Mouse (Mus musculus) ES-Bruce4 (cell line): ENCODE data around the gene 4632433K11Rik.

ENCODE experiments used
- CTCF ChIP-seq: IDR thresholded peaks from one replicate; pipeline ENCODE4 v1.8.1; 2011; ENCODE audit warnings: low read depth, low read length
- EP300 ChIP-seq: IDR thresholded peaks from 2 replicates; pipeline ENCODE4 v1.6.1; 2011; ENCODE audit warnings: low read depth, low read length; ENCODE audit not compliant: insufficient read depth
- POLR2A ChIP-seq: IDR thresholded peaks from one replicate; pipeline ENCODE4 v1.8.1; 2011; ENCODE audit warnings: low read length; ENCODE audit not compliant: insufficient read depth

DNA sequence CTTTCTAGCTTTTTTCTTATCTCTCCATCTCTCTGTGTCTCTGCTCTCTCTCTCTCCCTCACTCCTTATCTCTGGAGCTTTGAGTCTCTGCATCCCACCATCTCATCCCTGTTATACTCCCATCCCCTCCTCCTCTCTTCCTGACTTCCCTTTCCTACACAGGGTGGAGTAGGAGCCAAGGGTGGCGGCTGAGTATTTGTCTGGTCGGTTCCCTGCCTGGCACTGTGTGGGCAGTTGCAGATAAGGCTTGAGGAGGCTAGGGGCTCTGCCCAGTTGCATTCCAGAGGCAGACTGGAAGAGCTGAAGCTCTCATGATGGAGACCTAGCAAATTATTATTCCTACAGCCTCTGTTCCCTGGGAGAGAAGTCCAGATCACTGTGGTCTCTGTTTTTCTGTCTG lies 45.7 kb upstream of the 4632433K11Rik start:
- no peak for TF ChIP-seq POLR2A
- no peak for TF ChIP-seq CTCF
- TF ChIP-seq EP300 = no peak
